Mouse (Mus musculus) heart, embryonic 16.5 days (tissue): Measurements from ENCODE around the gene 9030624G23Rik. TPM values are rescaled to one million over a fixed set of nuclear protein-coding genes. Genes with fewer than 3 reads are reported as not detected.
A peak's percentile ranks its signal among the peaks of the same experiment; 100 is the strongest.
"Not testable (repeated sequence)": the region's sequence is repeated elsewhere in the genome, so short reads cannot be mapped to it uniquely, and the experiment has no call there.

Experiments used
- ATAC-seq: fragments of 200-750 bp; cut with Nextera tagmentation; replicated peaks from 2 replicates; pipeline ENCODE4 v1.8.0; 2017; ENCODE audit warnings: moderate number of reproducible peaks; ENCODE audit not compliant: insufficient read depth, low FRiP score; ENCODE audit errors: extremely low read depth
- H3K27ac ChIP-seq: fragments of 300-500 bp; sonication (generic); 2 replicates; pipeline ENCODE4 v1.5.1; 2014; ENCODE audit warnings: mild to moderate bottlenecking, low read length, control low read depth, moderate library complexity
- H3K27me3 ChIP-seq: fragments of 300-500 bp; sonication (generic); 2 replicates; pipeline ENCODE4 v1.6.1; 2014; ENCODE audit warnings: low read length, mixed read lengths; ENCODE audit not compliant: control insufficient read depth, insufficient read depth
- H3K36me3 ChIP-seq: fragments of 300-500 bp; sonication (generic); 2 replicates; pipeline ENCODE4 v1.6.1; 2014; ENCODE audit not compliant: control insufficient read depth, insufficient read depth
- H3K4me1 ChIP-seq: fragments of 300-500 bp; sonication (generic); 2 replicates; pipeline ENCODE4 v1.6.1; 2014; ENCODE audit warnings: low read length, mixed read lengths; ENCODE audit not compliant: control insufficient read depth, insufficient read depth
- H3K4me2 ChIP-seq: fragments of 300-500 bp; sonication (generic); 2 replicates; pipeline ENCODE4 v1.6.1; 2014; ENCODE audit warnings: low read depth, mild to moderate bottlenecking, control low read depth, low read length
- H3K4me3 ChIP-seq: fragments of 300-500 bp; sonication (generic); 2 replicates; pipeline ENCODE4 v1.5.1; 2014; ENCODE audit warnings: mild to moderate bottlenecking, control low read depth, low read length
- H3K9ac ChIP-seq: fragments of 300-500 bp; sonication (generic); 2 replicates; pipeline ENCODE4 v1.6.1; 2014; ENCODE audit warnings: low read length, control low read depth
- H3K9me3 ChIP-seq: fragments of 300-500 bp; sonication (generic); replicated peaks from 2 replicates; pipeline ENCODE4 v1.6.1; 2016; ENCODE audit warnings: low read length; ENCODE audit not compliant: control insufficient read depth
- WGBS: fragments of 180-500 bp; shearing (Covaris S2); extraction: QIAGEN DNeasy Blood & Tissue Kit; methylation state at CpG from one replicate; pipeline ENCODE4 v1.1.7; 2014; 5-methylcytosine and 5-hydroxymethylcytosine counted together
- polyA plus RNA-seq: library from polyadenylated mRNA; unstranded; fragments of >200 nt; fragmentation: Nextera tagmentation; extraction: Ambion mirVana; gene quantifications from 2 replicates; pipeline ENCODE4 v1.2.1, GENCODE M21; 2015

Gene 9030624G23Rik
- polyA plus RNA-seq = 1.1 and 1.5 TPM in 2 replicates

- Histone ChIP-seq H3K4me3 (peak within 1 kb of the TSS; percentile 56), H3K9ac (peak within 1 kb of the TSS; percentile 52; the same call in 1 of the 2 replicates), H3K4me2 (peak within 1 kb of the TSS; percentile 58)
- H3K27ac ChIP-seq, H3K9me3 ChIP-seq, ATAC-seq, H3K27me3 ChIP-seq, H3K4me1 ChIP-seq, H3K36me3 ChIP-seq: not testable (repeated sequence)
- WGBS = 1% methylated on average over 32 of the region's 39 CpGs
Measured at GRCm38 (mm10) chr12:24097108-24097520, at the start of gene 9030624G23Rik. TSS of gene 9030624G23Rik (minus strand) at chr12:24097246.

GRCm38 (mm10) chr12:24083096-24083495 lies 13.9 kb downstream of the 9030624G23Rik start:
- H3K27me3 ChIP-seq, H3K9ac ChIP-seq, ATAC-seq, H3K27ac ChIP-seq, H3K4me3 ChIP-seq, H3K4me2 ChIP-seq, H3K4me1 ChIP-seq, H3K9me3 ChIP-seq, H3K36me3 ChIP-seq: not testable (repeated sequence)
- WGBS = 84% methylated on average over 2 of the region's 5 CpGs
